Mouse (Mus musculus): ENCODE data around the gene Gm7168. TPM values are rescaled to one million over a fixed set of nuclear protein-coding genes. Genes with fewer than 3 reads are reported as not detected.
"Not testable (repeated sequence)": the region's sequence is repeated elsewhere in the genome, so short reads cannot be mapped to it uniquely, and the experiment has no call there.

Gene Gm7168
- polyA plus RNA-seq, 2 experiments = not detected

DNA sequence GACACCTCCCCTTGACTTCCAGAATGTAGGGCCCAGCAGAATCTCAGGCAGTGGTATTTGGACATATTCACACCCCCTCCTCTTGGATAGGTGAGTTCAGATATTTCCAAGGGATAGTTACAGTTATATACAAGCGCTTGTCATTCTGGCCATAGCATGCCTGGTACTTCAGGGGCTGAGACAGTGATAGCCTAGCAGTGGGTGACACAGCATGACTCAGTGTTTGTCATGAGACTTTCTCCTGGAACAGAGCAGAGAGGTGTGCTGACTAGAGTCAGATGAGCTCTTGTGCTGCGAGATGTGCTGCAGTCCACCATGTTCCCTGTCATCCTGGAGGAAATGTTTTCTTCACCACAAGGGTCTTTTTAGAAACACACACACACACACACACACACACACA, 23.6 kb upstream of the Gm7168 start:
- Histone ChIP-seq H3K27ac (no peak overlapping the region), H3K9ac (replicated peaks) (no peak overlapping the region), H3K9me3 (ENCODE audit: control insufficient read depth, low read length) (no peaks in the 10 kb centered on the region), H3K4me3 (ENCODE audit: insufficient read depth in 1 of 2, low read depth in 2 of 2, low read length in 2 of 2) (no peak overlapping the region), H3K4me2 (ENCODE audit: low read depth) (no peak overlapping the region), H3K4me1 (replicated peaks; ENCODE audit: control insufficient read depth in 2 of 2, insufficient read depth in 2 of 2, low read length in 1 of 2) (no peaks in the 10 kb centered on the region), H3K36me3 (replicated peaks; ENCODE audit: control insufficient read depth, insufficient read depth, low read depth) (no peaks in the 10 kb centered on the region), H3K27me3 (ENCODE audit: control insufficient read depth, insufficient read depth, low read length) (no peaks in the 10 kb centered on the region)
- ATAC-seq (ENCODE audit: insufficient read depth) (no peak), DNase-seq (ENCODE audit: low read depth in 3 of 3, low spot score in 3 of 3) (no peak)
- WGBS (ENCODE audit: insufficient replicate concordance) = 55% methylated on average over 2 of the region's 2 CpGs
- TF ChIP-seq EP300 (IDR thresholded peaks at IDR 0.05; ENCODE audit: low read depth) (no peak), CTCF (IDR thresholded peaks at IDR 0.05; ENCODE audit: low read depth) (no peak)

DNA sequence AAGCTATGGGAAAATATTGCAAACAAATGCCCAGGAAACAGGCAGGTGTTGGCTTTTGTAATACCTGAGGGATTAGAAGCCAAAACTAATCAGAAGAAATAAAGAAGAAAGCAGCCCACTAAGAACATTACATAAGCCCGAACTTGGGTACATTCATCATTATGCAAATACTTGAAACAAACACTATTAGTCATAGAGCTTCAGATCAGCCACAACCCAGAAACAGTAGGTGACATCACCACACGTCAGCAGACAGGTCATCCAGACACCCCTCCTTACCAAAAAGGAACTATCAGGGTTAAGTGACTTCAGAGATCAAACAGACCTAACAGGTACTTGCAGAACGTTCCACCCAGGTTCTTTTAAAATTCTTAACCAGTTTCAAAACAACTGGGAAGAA, 22.2 kb upstream of the Gm7168 start:
- WGBS (ENCODE audit: insufficient replicate concordance) = 42% methylated on average over 3 of the region's 3 CpGs
- Histone ChIP-seq H3K4me1 (replicated peaks; ENCODE audit: control insufficient read depth in 2 of 2, insufficient read depth in 2 of 2, low read length in 1 of 2) (no peaks in the 10 kb centered on the region), H3K36me3 (replicated peaks; ENCODE audit: control insufficient read depth, insufficient read depth, low read depth) (no peaks in the 10 kb centered on the region), H3K4me3 (ENCODE audit: insufficient read depth in 1 of 2, low read depth in 2 of 2, low read length in 2 of 2) (no peak overlapping the region), H3K9ac (replicated peaks) (no peak overlapping the region), H3K27ac (no peak overlapping the region), H3K27me3 (ENCODE audit: control insufficient read depth, insufficient read depth, low read length) (no peaks in the 10 kb centered on the region), H3K4me2 (ENCODE audit: low read depth) (no peak overlapping the region), H3K9me3 (ENCODE audit: control insufficient read depth, low read length) (no peaks in the 10 kb centered on the region)
- ATAC-seq (ENCODE audit: insufficient read depth) (no peak), DNase-seq (ENCODE audit: low read depth in 3 of 3, low spot score in 3 of 3) (no peak)
- TF ChIP-seq EP300 (IDR thresholded peaks at IDR 0.05; ENCODE audit: low read depth) (no peak), CTCF (IDR thresholded peaks at IDR 0.05; ENCODE audit: low read depth) (no peak)

DNA sequence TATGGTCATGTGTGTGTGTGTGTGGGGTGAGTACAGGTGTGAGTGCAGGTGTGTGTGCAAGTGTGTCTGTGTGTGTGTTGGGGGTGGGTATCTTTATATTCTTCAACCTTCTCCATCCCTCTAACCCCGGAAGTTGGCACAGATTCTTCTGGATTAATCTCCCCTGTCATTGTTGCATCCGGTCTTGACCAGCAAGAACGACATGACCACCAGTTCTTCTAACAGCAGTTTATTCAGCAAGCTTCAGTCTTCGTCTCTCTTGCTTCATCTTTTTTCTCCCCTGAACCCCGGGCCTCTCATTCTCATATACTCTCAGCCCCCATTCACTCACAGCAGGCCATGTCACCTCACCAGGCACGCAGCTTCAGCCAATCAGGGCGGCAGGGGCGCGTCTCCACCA, 17.8 kb upstream of the Gm7168 start:
- Histone ChIP-seq H3K4me3 (ENCODE audit: insufficient read depth in 1 of 2, low read depth in 2 of 2, low read length in 2 of 2) (no peak overlapping the region), H3K9ac (replicated peaks) (no peak overlapping the region), H3K36me3 (replicated peaks; ENCODE audit: control insufficient read depth, insufficient read depth, low read depth) (no peaks in the 10 kb centered on the region), H3K9me3 (ENCODE audit: control insufficient read depth, low read length) (no peaks in the 10 kb centered on the region), H3K27me3 (ENCODE audit: control insufficient read depth, insufficient read depth, low read length) (no peaks in the 10 kb centered on the region), H3K27ac (no peak overlapping the region), H3K4me1 (replicated peaks; ENCODE audit: control insufficient read depth in 2 of 2, insufficient read depth in 2 of 2, low read length in 1 of 2) (no peaks in the 10 kb centered on the region), H3K4me2 (ENCODE audit: low read depth) (no peak overlapping the region)
- DNase-seq (ENCODE audit: low read depth in 3 of 3, low spot score in 3 of 3) (no peak), ATAC-seq (ENCODE audit: insufficient read depth) (no peak)
- TF ChIP-seq EP300 (IDR thresholded peaks at IDR 0.05; ENCODE audit: low read depth) = no peak
- TF ChIP-seq CTCF (IDR thresholded peaks at IDR 0.05; ENCODE audit: low read depth) = no peak
- WGBS (ENCODE audit: insufficient replicate concordance) = 63% methylated on average over 9 of the region's 9 CpGs

DNA sequence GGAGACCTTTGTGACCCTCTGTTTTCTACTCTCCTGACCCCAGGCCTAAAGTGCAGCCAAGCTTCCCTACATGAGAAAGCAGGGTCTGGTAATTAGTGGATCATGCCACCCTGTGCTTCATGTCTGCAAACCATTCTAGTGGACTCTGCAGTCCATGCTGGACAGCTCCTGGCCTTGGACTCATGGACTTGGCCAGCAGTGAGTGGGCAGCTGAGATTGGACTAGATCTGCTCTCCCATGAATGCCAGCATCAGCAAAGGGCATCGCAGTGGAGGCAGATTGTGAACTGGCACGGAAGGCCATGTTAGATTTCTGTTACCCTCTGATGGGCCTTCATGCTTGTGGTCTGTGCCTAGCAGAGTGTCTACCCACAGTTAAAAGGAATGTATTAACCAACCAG, 12.8 kb upstream of the Gm7168 start:
- H3K9me3 ChIP-seq (ENCODE audit: control insufficient read depth, low read length); ATAC-seq (ENCODE audit: insufficient read depth); H3K27ac ChIP-seq; H3K4me2 ChIP-seq (ENCODE audit: low read depth); H3K4me3 ChIP-seq (ENCODE audit: insufficient read depth in 1 of 2, low read depth in 2 of 2, low read length in 2 of 2); H3K9ac ChIP-seq (replicated peaks); DNase-seq (ENCODE audit: low read depth in 3 of 3, low spot score in 3 of 3); H3K36me3 ChIP-seq (replicated peaks; ENCODE audit: control insufficient read depth, insufficient read depth, low read depth); H3K27me3 ChIP-seq (ENCODE audit: control insufficient read depth, insufficient read depth, low read length); H3K4me1 ChIP-seq (replicated peaks; ENCODE audit: control insufficient read depth in 2 of 2, insufficient read depth in 2 of 2, low read length in 1 of 2): not testable (repeated sequence)
- WGBS (ENCODE audit: insufficient replicate concordance) = 74% methylated on average over 2 of the region's 2 CpGs

DNA sequence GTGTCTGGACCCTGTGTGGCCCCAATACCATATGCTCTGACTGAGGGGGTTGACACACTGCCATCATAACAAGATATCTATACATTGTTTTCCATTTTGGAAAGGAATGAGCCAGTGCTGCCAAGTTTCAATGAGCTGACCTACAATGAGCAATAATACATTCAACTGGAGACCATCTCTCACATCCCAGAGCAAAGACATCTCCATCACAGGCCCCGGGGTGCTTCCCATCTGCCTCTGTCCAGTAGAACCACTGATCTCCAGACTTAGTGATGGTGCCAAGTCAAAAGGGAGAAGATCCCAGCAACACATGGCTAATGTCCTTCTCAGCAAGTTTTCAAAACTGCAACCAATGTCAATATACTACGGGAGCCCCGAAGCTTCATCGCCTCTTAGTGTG, 10.4 kb upstream of the Gm7168 start:
- no peaks in the 10 kb centered on the region for H3K36me3 ChIP-seq (replicated peaks; ENCODE audit: control insufficient read depth, insufficient read depth, low read depth)
- TF ChIP-seq CTCF (IDR thresholded peaks at IDR 0.05; ENCODE audit: low read depth) (no peak), EP300 (IDR thresholded peaks at IDR 0.05; ENCODE audit: low read depth) (no peak)
- 65% methylated on average over 4 of the region's 4 CpGs for WGBS (ENCODE audit: insufficient replicate concordance)

DNA sequence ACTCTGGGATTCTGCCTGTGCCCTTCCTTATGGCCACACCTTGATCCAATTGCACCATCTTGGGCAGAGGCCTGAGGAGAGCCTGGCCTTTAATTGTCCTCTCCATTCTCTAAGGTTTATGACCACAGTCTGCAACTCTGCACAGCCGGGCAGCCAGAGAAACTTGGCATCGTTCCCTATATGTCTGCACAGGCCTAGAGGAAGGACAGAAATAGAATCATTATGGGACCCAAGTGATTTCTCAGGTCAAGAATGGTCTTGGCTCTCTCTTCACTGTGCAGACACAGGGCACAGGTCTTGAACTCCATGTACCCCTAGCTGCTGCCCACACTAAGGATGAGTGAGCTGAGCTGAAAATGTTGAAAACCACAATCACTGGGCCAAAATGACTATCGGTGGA, 9.5 kb upstream of the Gm7168 start:
- Histone ChIP-seq H3K27ac (no peak overlapping the region), H3K9me3 (ENCODE audit: control insufficient read depth, low read length) (no peaks in the 10 kb centered on the region), H3K27me3 (ENCODE audit: control insufficient read depth, insufficient read depth, low read length) (no peaks in the 10 kb centered on the region), H3K36me3 (replicated peaks; ENCODE audit: control insufficient read depth, insufficient read depth, low read depth) (no peaks in the 10 kb centered on the region), H3K4me1 (replicated peaks; ENCODE audit: control insufficient read depth in 2 of 2, insufficient read depth in 2 of 2, low read length in 1 of 2) (no peaks in the 10 kb centered on the region), H3K4me2 (ENCODE audit: low read depth) (no peak overlapping the region), H3K4me3 (ENCODE audit: insufficient read depth in 1 of 2, low read depth in 2 of 2, low read length in 2 of 2) (no peak overlapping the region), H3K9ac (replicated peaks) (no peak overlapping the region)
- no peak for DNase-seq (ENCODE audit: low read depth in 3 of 3, low spot score in 3 of 3)
- no peak for ATAC-seq (ENCODE audit: insufficient read depth)
- 70% methylated on average over 3 of the region's 3 CpGs for WGBS (ENCODE audit: insufficient replicate concordance)
- TF ChIP-seq EP300 (IDR thresholded peaks at IDR 0.05; ENCODE audit: low read depth) = no peak
- no peak for TF ChIP-seq CTCF (IDR thresholded peaks at IDR 0.05; ENCODE audit: low read depth)

More for the DNA sequence above, 10.4 kb upstream of the Gm7168 start:
- no peak for ATAC-seq (ENCODE audit: insufficient read depth)
- Histone ChIP-seq H3K27me3 (ENCODE audit: control insufficient read depth, insufficient read depth, low read length) (no peaks in the 10 kb centered on the region), H3K9ac (replicated peaks) (no peak overlapping the region), H3K4me1 (replicated peaks; ENCODE audit: control insufficient read depth in 2 of 2, insufficient read depth in 2 of 2, low read length in 1 of 2) (no peaks in the 10 kb centered on the region), H3K4me3 (ENCODE audit: insufficient read depth in 1 of 2, low read depth in 2 of 2, low read length in 2 of 2) (no peak overlapping the region), H3K9me3 (ENCODE audit: control insufficient read depth, low read length) (no peaks in the 10 kb centered on the region), H3K27ac (no peak overlapping the region), H3K4me2 (ENCODE audit: low read depth) (no peak overlapping the region)
- DNase-seq (ENCODE audit: low read depth in 3 of 3, low spot score in 3 of 3) = no peak

DNA sequence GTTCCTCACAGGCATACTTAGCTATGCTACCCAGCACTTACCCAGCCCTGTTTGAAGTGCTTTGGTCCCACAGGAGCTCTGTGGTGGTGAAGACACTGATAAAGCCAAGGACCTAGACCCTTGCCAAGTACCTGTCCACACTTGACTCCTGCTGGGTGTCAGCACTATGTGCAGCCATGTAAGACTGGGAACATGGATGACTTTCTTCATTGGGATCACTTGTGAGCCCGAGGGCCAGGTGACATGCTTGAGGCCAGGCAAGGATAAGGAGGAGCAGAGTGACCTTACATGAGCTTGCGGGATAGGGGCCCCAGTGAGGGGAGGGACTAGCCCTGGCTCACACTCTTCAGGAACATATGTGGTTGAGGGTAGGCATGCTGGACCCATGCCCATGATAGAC, 8.9 kb upstream of the Gm7168 start:
- ATAC-seq (ENCODE audit: insufficient read depth); H3K4me2 ChIP-seq (ENCODE audit: low read depth); H3K27me3 ChIP-seq (ENCODE audit: control insufficient read depth, insufficient read depth, low read length); H3K27ac ChIP-seq; DNase-seq (ENCODE audit: low read depth in 3 of 3, low spot score in 3 of 3); H3K9me3 ChIP-seq (ENCODE audit: control insufficient read depth, low read length); H3K36me3 ChIP-seq (replicated peaks; ENCODE audit: control insufficient read depth, insufficient read depth, low read depth); H3K4me3 ChIP-seq (ENCODE audit: insufficient read depth in 1 of 2, low read depth in 2 of 2, low read length in 2 of 2); H3K4me1 ChIP-seq (replicated peaks; ENCODE audit: control insufficient read depth in 2 of 2, insufficient read depth in 2 of 2, low read length in 1 of 2); H3K9ac ChIP-seq (replicated peaks): not testable (repeated sequence)
- WGBS (ENCODE audit: insufficient replicate concordance) = 64% methylated on average over 2 of the region's 2 CpGs
